28 mouse cellular contexts compared by ENCODE assay signal in genomic region chr12:96690896-96691295, GRCm38 (mm10).
DNase-seq lines count a peak whose midpoint lies in the region; ATAC-seq and TF ChIP-seq lines count a peak whose summit lies in the region.
"Had no signal": no experiment of that assay in that cellular context is flagged by ENCODE, and none has a peak within 500 bp of the region (broad histone marks: within the 10 kb centered on the region; RNA-seq: fewer than 3 reads in every experiment).

No protein-coding gene starts in this region.

- H3K4me3 ChIP-seq in limb, embryonic 11.5 days (ENCODE audit: low read depth, low read length): no peak overlapping the region
- H3K4me3 ChIP-seq in limb, embryonic 10.5 days: no peak overlapping the region
- no peak overlapping the region for H3K4me3 ChIP-seq in limb, embryonic 14.5 days (replicated peaks; ENCODE audit: low read length)
- H3K4me3 ChIP-seq in heart, embryonic 11.5 days (ENCODE audit: low read depth, low read length): no peak overlapping the region
- H3K4me3 ChIP-seq: embryonic facial prominence, embryonic 13.5 days; embryonic facial prominence, embryonic 15.5 days; erythroblast, embryonic 14.5 days; forebrain, embryonic 10.5 days; forebrain, embryonic 12.5 days had no signal

- WGBS in limb, embryonic 11.5 days: 48% methylated on average over 1 of the region's 1 CpGs
- 72% methylated on average over 1 of the region's 1 CpGs for whole genome bisulfite sequencing in limb, embryonic 10.5 days
- 33% methylated on average over 1 of the region's 1 CpGs for WGBS in limb, embryonic 14.5 days
- WGBS in heart, embryonic 11.5 days (ENCODE audit: insufficient replicate concordance): 80% methylated on average over 1 of the region's 1 CpGs

- DNase-seq in embryo, embryonic 10.5 days (ENCODE audit: low spot score): peak; percentile 11
- DNase-seq in embryo, embryonic 9.5 days (ENCODE audit: extremely low spot score): no peak
- no peak for DNase-seq in limb, embryonic 11.5 days (ENCODE audit: low spot score)
- DNase-seq in limb, embryonic 10.5 days (ENCODE audit: low spot score): no peak
- peak; percentile 19 for DNase-seq in forelimb bud, embryonic 11.5 days (ENCODE audit: low read depth, low spot score)
- DNase-seq in limb, embryonic 14.5 days (ENCODE audit: low spot score): peak; percentile 20
- DNase-seq in thymus, postnatal 0 days (ENCODE audit: low spot score): no peak
- DNase-seq: adrenal gland, postnatal 10 days; adrenal gland, postnatal 25 days; B cell, adult 2 months; cerebellum, adult 11 months; cerebellum, adult 18-20 months; cerebellum, adult 8-10 months; cerebellum, adult 9-11 months; cerebellum, postnatal 36 days had no signal

- H3K9ac ChIP-seq in limb, embryonic 11.5 days (ENCODE audit: low read length): no peak overlapping the region
- no peak overlapping the region for H3K9ac ChIP-seq in limb, embryonic 14.5 days (ENCODE audit: low read depth, low read length, severe bottlenecking)
- no peak overlapping the region for H3K9ac ChIP-seq in heart, embryonic 11.5 days (ENCODE audit: low read depth, low read length)
- H3K9ac ChIP-seq: embryonic facial prominence, embryonic 13.5 days; embryonic facial prominence, embryonic 15.5 days; forebrain, embryonic 12.5 days had no signal

- no peak for TF ChIP-seq POLR2A in limb, embryonic 14.5 days (IDR thresholded peaks at IDR 0.05; ENCODE audit: borderline replicate concordance, extremely low read depth, insufficient read depth, insufficient read length)

- H3K4me2 ChIP-seq in limb, embryonic 11.5 days (ENCODE audit: low read depth, severe bottlenecking): no peak overlapping the region
- H3K4me2 ChIP-seq in limb, embryonic 14.5 days (replicated peaks; ENCODE audit: low read depth, low read length, severe bottlenecking): no peak overlapping the region
- no peak overlapping the region for H3K4me2 ChIP-seq in heart, embryonic 11.5 days
- H3K4me2 ChIP-seq: embryonic facial prominence, embryonic 13.5 days; embryonic facial prominence, embryonic 15.5 days; forebrain, embryonic 12.5 days had no signal

- no peaks in the 10 kb centered on the region for H3K36me3 ChIP-seq in limb, embryonic 11.5 days (ENCODE audit: control insufficient read depth, insufficient read depth, low read length)
- no peaks in the 10 kb centered on the region for H3K36me3 ChIP-seq in limb, embryonic 10.5 days
- no peaks in the 10 kb centered on the region for H3K36me3 ChIP-seq in limb, embryonic 14.5 days (ENCODE audit: control insufficient read depth, insufficient read depth, low read length)
- H3K36me3 ChIP-seq in heart, embryonic 11.5 days (ENCODE audit: control insufficient read depth, insufficient read depth, low read length): no peaks in the 10 kb centered on the region
- H3K36me3 ChIP-seq: embryonic facial prominence, embryonic 13.5 days; embryonic facial prominence, embryonic 15.5 days; forebrain, embryonic 10.5 days; forebrain, embryonic 12.5 days; G1E had no signal

- no peaks in the 10 kb centered on the region for H3K27me3 ChIP-seq in limb, embryonic 11.5 days (ENCODE audit: control insufficient read depth, insufficient read depth, low read length)
- no peaks in the 10 kb centered on the region for H3K27me3 ChIP-seq in limb, embryonic 10.5 days (ENCODE audit: low read depth, poor library complexity, severe bottlenecking)
- H3K27me3 ChIP-seq in limb, embryonic 14.5 days (ENCODE audit: control insufficient read depth, insufficient read depth, low read length): no peaks in the 10 kb centered on the region
- H3K27me3 ChIP-seq in heart, embryonic 11.5 days (ENCODE audit: control insufficient read depth, insufficient read depth, low read length): no peaks in the 10 kb centered on the region
- H3K27me3 ChIP-seq: CH12.LX; embryonic facial prominence, embryonic 13.5 days; embryonic facial prominence, embryonic 15.5 days; forebrain, embryonic 12.5 days; Patski had no signal

- no peaks in the 10 kb centered on the region for H3K4me1 ChIP-seq in limb, embryonic 11.5 days (ENCODE audit: control insufficient read depth, insufficient read depth, low read length)
- no peaks in the 10 kb centered on the region for H3K4me1 ChIP-seq in limb, embryonic 10.5 days
- H3K4me1 ChIP-seq in limb, embryonic 14.5 days (ENCODE audit: control insufficient read depth, insufficient read depth, low read length): no peaks in the 10 kb centered on the region
- H3K4me1 ChIP-seq in heart, embryonic 11.5 days (ENCODE audit: control insufficient read depth, insufficient read depth, low read length): no peaks in the 10 kb centered on the region
- H3K4me1 ChIP-seq: embryonic facial prominence, embryonic 13.5 days; embryonic facial prominence, embryonic 15.5 days; forebrain, embryonic 10.5 days; forebrain, embryonic 12.5 days had no signal

- H3K27ac ChIP-seq in limb, embryonic 11.5 days (replicated peaks; ENCODE audit: low read depth, low read length): no peak overlapping the region
- H3K27ac ChIP-seq in limb, embryonic 10.5 days: no peak overlapping the region
- no peak overlapping the region for H3K27ac ChIP-seq in limb, embryonic 14.5 days (replicated peaks; ENCODE audit: low read depth, low read length)
- H3K27ac ChIP-seq in heart, embryonic 11.5 days (ENCODE audit: low read depth, low read length): no peak overlapping the region
- H3K27ac ChIP-seq: embryonic facial prominence, embryonic 13.5 days; embryonic facial prominence, embryonic 15.5 days; forebrain, embryonic 10.5 days; forebrain, embryonic 12.5 days had no signal

- no peaks in the 10 kb centered on the region for H3K9me3 ChIP-seq in limb, embryonic 11.5 days (ENCODE audit: control insufficient read depth, low read length)
- H3K9me3 ChIP-seq in limb, embryonic 10.5 days (replicated peaks): no peaks in the 10 kb centered on the region
- no peaks in the 10 kb centered on the region for H3K9me3 ChIP-seq in limb, embryonic 14.5 days (ENCODE audit: control insufficient read depth, low read length)
- H3K9me3 ChIP-seq in heart, embryonic 11.5 days (replicated peaks; ENCODE audit: control insufficient read depth, low read length): no peaks in the 10 kb centered on the region
- H3K9me3 ChIP-seq: embryonic facial prominence, embryonic 13.5 days; embryonic facial prominence, embryonic 15.5 days; forebrain, embryonic 10.5 days; forebrain, embryonic 12.5 days; G1E had no signal

- 0 out of 2 replicates have a peak, but pooled peaks have one; percentile 60 for ATAC-seq in limb, embryonic 11.5 days (ENCODE audit: insufficient number of reproducible peaks, low FRiP score, low TSS enrichment, low read depth)
- peak; percentile 37; the same call in 1 of the 2 replicates for ATAC-seq in limb, embryonic 14.5 days (ENCODE audit: low FRiP score, low read depth)
- no peak for ATAC-seq in heart, embryonic 11.5 days (replicated peaks; ENCODE audit: insufficient number of reproducible peaks, low FRiP score, low TSS enrichment)
- ATAC-seq: activated CD4-positive, CD25-positive, alpha-beta regulatory T cell, adult 4 months; CD4-positive, CD25-positive, alpha-beta regulatory T cell, adult 4 months; forebrain, embryonic 14.5 days; forebrain, embryonic 16.5 days; Patski had no signal

Comparison
In these comparisons a context has a peak if more than half of its experiments do, and no peak if none do; other contexts are left out.
1. DNase-seq: peak in embryo, embryonic 10.5 days (single experiment), forelimb bud, embryonic 11.5 days (single experiment) and limb, embryonic 14.5 days (single experiment); none in embryo, embryonic 9.5 days (single experiment), limb, embryonic 11.5 days (single experiment), limb, embryonic 10.5 days (single experiment) and thymus, postnatal 0 days (single experiment).